Mouse (Mus musculus) spleen, adult 18-20 months (tissue): ENCODE data around the gene H6pd.

ENCODE experiments used
- DNase-seq, 2 experiments: peaks; one replicate each; pipeline ENCODE4 v3.0.0; 2022; ENCODE audit warnings: mixed read lengths in 2 of 2

Gene H6pd

DNA sequence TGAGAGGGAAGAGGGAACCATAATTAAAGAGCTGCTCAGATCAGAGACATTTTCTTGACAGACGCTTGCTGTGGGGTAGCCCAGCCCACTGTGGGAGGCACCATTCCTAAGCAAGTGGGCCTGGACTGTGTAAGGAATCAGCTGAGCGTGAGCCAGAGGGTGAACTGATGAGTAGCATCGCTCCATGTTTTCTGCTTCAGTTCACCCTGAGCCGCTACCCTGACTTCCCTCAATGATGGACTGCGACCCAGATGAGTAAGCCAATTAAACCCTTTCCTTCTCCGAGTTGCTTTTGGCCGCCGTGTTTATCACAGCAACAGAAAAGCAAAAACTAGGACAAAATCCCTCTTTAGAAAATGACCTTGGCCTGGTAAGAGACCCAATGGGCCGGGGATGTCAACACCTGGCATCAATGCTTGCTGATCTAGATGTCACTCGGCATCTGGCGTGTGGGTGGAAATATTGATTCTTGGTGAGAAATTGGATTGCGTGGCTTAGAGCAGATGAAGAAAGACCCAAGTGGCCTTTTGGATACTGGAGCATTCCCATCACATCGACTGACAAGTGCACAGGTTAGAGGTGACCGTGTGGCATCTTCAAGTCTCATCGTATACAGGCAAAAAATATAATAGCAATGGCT is 11.0 kb upstream of the H6pd start:
- no peak for DNase-seq

GRCm38 (mm10) chr4:150015436-150015835 is 6.6 kb upstream of the H6pd start:
- DNase-seq: no peak

- DNase-seq: no peak
These were observed 5.7 kb upstream of the H6pd start for GRCm38 (mm10) chr4:150014378-150015091.

DNA sequence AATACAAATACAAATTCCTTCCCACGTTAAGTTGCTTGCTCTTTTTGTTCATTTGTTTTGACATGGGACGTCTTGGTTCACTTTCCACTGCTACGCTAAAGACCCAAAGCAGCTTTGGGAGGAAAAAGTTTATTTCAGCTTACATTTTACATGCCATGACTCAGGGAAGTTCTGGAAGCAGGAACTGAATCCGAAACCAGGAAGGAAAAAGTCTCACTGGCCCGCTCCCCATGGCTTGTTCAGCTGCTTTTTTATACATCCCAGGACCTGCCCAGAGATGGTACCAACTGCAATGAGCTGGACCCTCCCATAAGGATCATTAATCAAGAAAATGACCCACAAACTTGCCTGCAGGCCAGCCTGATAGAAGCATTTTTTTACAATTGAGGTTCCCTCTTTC is 5.0 kb upstream of the H6pd start:
- DNase-seq: no peak

DNA sequence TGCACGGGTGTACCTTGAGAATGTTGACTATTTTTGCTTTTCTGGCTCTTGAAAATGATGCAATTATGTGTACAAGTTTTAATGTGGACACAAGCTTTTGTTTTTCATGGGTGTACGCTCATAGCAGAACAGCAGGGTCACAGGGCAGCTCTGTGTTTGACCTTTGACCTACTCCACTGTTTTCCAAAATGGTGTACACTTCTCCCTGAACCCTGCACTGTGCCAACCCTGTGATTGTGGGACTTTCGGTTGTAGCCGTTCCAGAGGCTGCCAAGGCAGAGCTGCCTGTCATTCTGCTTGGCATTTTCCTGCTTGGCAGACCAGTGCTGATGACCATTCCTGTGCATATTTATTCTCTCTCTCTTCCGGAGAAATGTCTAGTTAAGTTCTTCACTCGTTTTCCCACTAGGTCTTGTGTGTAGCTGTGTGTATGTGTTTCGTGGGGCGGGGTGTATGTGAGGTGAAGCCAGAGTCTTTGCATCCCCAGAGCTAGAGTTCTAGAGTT is 4.4 kb upstream of the H6pd start:
- DNase-seq: no peak

DNA sequence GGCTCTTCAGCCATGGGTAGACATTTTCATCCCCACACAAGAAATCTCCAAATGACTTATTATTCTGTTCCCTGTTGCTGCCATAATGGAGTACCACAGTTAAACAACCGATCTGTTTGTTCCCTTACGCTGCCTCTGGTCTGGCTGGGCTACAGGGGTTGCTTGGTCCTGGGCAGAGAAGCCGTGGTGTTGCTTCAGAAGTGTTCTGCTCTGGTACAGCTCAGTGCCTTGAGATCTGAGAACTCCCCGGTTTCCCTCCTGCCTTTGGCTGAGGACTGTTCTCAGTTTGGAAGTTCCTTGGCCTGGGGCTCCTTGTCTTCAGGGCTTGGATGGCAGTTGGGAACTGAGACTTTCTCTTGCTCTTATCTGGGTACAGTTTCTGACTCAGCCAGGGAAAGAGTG is 3.5 kb upstream of the H6pd start:
- no peak for DNase-seq

DNA sequence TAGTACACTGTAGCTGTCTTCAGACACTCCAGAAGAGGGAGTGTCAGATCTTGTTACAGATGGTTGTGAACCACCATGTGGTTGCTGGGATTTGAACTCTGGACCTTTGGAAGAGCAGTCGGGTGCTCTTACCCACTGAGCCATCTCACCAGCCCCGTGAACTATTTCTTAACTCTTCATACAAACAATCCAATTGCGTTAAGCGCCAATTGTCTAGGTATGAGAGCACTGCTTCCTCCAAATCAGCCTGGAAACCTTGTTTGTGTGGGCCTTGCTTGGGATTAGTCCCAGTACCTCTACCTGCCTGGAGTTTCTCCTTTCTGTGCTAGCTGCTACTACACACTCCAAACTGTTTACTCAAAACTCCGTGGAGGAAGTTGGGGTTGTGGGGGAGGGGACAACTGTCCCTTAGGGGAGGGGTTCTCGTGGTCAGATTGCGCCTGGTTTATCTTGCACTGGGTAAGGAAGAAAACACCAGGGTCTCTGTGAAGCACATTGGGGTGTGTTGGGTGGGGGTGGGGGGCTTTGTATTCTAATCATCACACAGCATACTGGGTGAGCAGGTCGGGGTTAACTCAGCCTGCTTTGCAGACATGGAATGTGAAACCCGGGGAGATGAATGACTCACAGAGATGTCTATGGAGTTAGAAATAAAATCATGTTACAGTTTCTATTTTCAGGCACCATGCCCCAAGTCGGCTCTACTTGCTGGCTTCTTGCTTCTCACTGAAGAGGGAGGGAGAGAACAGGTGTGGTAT is 2.9 kb upstream of the H6pd start:
- DNase-seq: no peak

DNA sequence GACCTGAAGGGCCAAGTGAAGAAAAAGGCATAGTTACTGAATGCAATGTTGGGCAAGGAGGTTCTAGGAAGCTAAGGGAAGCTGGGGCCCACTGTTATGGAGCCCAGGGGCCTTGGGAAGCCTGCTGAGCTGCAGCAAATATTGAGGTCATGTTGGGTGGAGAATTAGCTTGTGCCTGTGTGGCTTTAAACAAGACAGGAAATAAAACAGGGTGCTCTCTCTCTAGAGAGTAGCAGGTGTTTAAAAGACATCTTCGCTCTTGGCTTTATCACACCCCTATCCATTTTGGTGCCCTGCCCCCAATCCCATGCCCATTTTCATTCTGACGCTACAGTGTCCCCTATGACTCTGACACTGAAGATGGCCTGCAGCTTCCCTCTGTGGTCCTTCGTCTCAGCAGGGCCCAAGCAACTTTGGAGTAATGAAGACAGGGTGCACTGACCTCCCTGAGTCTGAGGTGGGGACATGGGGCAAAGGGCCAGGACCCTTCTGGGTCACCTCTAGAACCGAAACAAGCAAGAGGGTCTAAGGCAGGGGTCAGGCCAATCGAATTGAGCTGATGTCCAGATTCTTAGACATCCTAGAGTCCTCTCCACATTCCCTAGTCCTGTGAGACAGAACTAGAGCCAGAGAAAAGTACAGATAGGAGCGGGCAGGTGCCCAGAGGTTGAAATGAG is 1.4 kb upstream of the H6pd start:
- DNase-seq: no peak

DNA sequence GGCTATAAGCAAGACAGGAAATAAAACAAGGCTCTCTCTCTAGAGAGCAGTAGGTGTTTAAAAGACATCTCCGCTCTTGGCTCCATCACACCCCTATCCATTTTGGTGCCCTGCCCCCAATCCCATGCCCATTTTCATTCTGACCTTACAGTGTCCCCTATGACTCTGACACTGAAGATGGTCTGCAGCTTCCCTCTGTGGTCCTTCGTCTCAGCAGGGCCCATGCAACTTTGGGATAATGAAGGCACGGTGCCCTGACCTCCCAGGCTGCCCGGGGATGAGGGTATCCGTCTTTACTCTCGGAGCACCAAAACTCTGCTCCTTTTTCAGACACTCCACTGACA is 736 bp upstream of the H6pd start:
- DNase-seq: no peak

DNA sequence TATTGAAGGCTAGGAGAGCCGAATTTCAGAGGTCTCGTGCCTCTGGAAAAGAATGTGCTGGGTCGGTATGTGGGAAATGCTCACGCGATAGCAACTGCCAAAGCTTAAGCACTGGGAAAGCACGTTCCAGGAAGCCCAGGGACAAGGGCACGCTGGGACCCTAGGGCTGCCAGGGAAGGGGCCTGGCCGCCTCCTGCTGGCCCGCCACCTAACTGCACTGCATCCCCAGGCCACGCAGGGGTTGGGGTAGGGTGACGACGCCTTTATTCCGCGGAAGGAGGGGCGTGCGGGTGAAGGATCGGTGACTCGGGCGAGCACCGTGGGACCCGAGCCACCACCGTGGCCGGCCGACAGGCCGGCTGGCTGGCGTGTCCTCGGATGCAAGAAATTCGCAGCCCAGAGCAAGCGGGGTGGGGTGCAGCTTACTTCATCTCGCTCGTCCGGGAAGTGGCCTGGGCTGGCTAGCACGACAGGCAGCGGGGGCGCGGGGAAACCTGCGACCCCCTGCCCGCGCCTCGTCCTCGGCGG is 434 bp downstream of the H6pd start:
- peak; percentile 61 to 75 for DNase-seq

GRCm38 (mm10) chr4:150007444-150007843 is 1.4 kb downstream of the H6pd start:
- no peak for DNase-seq

DNA sequence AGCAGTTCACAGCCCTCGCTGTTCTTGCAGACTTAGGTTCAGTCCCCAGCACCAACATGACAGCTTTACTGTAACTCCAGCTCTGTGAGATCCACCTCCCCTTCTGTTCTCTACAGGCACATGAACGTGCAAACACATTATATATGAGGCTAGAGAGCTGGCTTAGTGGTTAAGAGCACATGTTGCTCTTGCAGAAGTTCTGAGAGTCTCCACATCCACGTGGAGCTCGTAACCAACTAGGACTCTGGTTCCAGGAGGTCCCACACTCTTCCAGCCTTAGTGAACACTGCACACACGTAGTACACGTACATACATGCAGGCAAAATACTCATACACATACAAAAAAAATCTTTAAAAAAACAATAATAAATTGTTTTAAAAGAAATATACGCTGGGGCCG is 1.8 kb downstream of the H6pd start:
- DNase-seq: no peak

DNA sequence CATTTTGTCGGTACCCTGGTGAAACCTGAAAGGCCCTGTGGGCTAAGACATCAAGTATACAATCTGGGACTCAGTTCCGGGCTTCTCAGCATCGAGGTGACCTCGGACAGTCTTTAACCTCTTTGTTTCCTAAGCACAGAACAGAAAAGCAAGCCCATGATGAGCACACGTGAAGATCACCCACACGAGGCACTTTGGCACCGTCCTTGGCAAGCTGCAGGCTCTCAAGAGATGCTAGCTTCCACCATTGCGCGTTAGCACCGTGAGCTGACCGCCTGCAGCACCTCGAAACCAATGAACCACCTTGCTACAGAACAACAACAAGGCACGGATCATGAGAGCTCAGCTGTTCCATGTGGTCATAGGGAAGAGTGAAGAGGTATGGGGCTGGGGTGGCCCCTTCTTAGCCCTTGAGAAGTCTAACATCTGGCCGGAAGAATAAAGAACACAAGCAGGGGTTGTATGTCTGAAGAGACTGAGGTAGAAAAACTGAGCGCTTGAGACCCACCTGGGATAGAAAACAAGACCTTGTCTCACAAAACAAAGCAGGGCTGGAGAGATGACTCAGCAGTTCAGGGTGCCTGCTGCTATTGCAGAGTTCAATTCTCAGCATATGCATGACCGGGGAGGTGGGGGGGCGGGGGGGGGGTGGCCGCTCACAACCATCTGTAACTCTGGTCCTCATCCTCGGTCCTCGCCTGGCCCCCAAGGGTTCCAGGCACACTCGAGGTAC is 2.5 kb downstream of the H6pd start:
- DNase-seq: no peak

DNA sequence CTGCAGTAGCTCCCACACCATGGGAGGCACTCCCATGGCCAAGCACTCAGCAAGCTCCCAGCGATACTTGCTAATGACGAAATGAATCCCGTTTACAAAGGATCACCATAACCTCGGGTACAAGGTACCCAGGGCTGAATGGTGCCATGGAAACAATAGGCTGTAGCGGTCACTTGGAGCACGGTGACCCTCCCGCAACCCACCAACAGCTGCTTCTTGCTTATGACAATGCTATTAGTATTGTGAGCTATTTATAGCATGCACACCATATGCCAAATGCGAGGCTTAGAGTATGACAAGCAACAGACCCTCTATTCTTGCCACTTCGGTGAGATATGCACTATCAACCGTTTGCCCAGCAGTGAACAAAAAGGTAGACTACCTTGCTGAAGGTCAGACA is 3.6 kb downstream of the H6pd start:
- no peak for DNase-seq

DNA sequence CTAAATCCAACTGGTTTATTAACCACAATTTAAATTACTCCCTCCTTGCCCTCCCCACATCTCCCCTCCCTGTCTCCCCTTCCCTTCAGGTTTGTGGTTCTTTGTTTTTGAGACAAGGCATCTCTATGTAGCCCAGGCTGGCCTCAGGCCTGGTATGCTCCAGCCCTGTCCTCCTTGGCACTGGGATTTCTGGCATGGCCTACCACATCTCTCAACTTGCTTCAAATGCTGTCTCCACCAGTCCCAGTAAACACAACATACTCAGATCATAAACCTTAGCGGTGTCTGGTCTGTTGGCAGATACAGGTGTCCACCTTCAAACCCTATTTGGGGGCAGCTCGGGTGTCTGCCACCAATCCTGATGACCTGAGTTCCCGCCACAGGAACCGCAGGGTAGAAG is 5.2 kb downstream of the H6pd start:
- no peak for DNase-seq

DNA sequence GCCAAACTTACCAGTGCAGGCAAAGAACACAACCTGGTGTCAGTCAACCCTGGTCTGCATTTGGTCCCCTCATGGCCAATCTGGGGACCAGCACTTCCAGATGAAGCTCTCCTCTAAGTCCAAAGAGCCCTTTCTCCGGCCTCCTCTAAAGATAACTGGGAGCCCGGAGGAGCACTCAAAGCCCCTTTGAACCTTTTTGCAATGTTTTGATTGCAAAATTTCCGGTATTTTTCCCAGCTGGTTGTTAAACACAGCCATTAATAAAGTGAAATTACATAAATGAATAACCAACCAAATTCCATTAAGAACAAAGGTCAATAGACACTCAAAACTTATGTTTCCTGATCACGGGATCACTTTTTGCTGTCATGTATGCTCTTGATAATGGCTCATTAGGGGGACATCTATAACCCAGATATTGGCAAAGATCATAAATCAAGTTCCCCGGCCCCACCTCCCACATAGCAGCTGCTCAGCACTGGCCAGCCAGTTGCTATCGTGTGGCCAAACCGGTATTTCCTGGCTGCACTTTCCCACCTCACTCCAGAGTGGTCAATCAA is 5.7 kb downstream of the H6pd start:
- DNase-seq: no peak

DNA sequence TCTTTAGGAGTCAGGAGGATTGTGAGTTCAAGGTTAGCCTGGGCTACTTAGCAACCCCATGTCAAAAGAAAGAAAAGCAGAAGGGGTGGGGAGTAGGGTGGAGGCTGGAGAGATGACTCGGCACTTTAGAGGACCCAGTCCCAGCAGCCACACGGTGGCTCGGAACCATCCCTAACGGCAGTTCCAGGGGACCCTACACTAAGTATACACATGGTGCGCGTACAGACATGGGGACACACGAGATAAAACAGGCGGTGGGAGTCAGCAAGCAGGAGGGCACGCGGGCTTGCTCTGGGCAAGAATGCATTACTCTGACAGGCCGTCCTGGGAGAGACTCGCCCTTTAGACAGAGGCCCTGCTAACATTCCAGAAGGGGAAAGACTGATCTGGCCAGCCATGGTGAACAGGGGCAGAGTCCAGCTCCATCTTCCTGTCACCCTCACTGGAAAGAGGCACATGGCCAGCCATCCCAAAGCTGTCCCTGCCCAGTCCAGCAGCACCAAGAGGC is 6.7 kb downstream of the H6pd start:
- DNase-seq: no peak

DNA sequence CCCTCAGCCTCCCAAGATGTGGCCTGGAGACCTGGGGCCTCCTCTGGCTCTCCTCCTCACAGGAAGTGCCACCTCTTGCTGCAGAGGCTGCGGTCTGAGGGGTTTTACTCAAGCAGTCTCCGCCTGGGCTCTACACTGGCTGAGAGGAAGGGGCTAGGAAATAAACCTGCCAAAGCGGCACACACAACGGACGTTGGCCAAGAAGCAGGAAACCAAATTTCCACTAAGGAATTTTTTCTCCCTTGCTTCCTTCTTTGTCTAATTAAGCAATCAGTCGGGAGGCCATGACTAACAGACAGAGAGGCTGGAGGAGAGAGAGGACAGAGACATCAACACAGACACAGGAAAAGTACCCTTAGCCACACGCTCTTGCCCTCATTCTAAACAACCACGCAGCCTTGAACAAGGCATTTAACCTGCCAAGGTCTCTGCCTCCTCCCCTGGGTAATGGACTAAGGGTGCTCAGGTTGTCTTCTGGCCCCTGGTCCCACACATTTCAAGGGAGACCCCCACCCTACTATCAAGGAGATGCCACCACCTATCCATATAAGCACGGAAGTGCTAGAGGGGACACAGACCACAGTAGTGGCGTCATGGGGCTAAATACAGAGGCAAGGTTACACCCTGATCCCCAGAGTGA is 7.5 kb downstream of the H6pd start:
- no peak for DNase-seq

DNA sequence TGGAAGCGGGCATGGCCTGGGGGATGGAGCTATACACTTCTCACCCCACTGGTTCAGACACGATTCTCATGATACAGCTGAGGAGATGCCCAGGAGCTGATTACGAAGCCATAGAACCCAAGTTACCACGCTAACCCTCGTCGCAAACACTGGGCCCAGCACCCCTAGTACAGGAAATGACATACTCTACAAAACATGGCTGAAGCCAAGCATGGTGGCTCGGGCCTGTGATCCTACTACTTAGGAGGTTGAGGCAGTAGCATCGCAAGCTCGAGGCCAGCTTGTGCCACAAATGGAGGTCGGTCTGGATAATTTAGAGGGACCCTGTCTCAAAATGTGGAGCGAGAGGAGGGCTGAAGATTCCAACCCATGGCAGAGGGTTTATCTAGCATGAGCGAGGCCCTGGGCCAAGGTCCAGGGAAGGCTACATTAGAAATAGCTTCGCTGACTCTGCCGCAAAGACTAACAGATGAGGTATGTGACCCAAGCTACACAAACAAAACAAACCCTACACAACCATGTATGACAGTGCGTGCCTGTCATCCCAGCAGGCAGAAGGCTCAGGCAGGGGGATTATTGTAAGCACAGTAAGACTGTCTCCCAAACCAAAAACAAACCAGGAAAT is 8.8 kb downstream of the H6pd start:
- DNase-seq: no peak

DNA sequence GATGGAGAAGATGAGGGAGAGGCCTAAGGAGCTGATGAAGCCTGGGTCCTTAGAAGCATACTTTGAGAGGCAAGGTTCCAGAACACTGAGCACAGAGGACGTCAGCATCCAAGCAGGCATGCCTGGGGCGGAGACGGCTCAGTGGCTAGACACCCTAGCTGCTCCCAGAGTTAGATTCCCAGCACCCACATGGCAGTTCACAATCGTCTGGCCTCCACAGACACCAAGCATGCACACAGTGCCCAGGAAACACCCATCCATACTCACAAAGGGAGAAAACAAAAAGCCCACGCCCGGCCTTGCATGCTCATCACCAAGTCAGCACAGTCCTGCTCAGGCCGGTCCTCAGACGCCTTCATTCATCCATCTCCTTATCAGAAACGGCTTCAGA is 9.3 kb downstream of the H6pd start:
- no peak for DNase-seq
